Mouse (Mus musculus) lung, adult 2 months (tissue): ENCODE measurements around the gene Kptn.

ENCODE experiments used
- CTCF ChIP-seq: fragments of 200-500 bp; IDR thresholded peaks from 2 replicates; pipeline ENCODE4 v1.5.1; 2011; ENCODE audit warnings: mild to moderate bottlenecking, low read length, control low read depth; ENCODE audit not compliant: insufficient read depth
- POLR2A ChIP-seq: fragments of 200-500 bp; IDR thresholded peaks from 2 replicates; pipeline ENCODE4 v1.6.1; 2011; ENCODE audit warnings: low read depth, mild to moderate bottlenecking, control low read depth, low read length, borderline replicate concordance; ENCODE audit errors: extremely low read depth

- TF ChIP-seq CTCF (no peak), POLR2A (no peak)
These were observed 9.2 kb downstream of the Kptn start for GRCm38 (mm10) chr7:16128899-16129298.
